Mouse (Mus musculus) left cerebral cortex, adult 2 months (tissue): ENCODE measurements around the gene Mgst2. TPM values are rescaled to one million over a fixed set of nuclear protein-coding genes. Genes with fewer than 3 reads are reported as not detected.

ENCODE experiments used
- DNase-seq, 2 experiments: peaks; one replicate each; pipeline ENCODE4 v3.0.0; 2021 to 2022; ENCODE audit warnings: low spot score in 2 of 2, mixed read lengths in 1 of 2; ENCODE audit errors: extremely low spot score in 1 of 2
- H3K27ac ChIP-seq: fragments of 200-600 bp; 2 replicates; pipeline ENCODE4 v1.8.1; 2022
- H3K4me3 ChIP-seq: fragments of 200-600 bp; 2 replicates; pipeline ENCODE4 v1.8.1; 2022
- CTCF ChIP-seq: fragments of 200-600 bp; IDR thresholded peaks from 2 replicates; pipeline ENCODE4 v1.8.1; 2022; ENCODE audit warnings: antibody characterized with exemption, mild to moderate bottlenecking, moderate library complexity
- intact Hi-C: fragments of 180-260 bp; cut with DNase I; formaldehyde crosslinking; loops from one replicate; pipeline ENCODE4 v1.15.1; 2025
- long read RNA-seq, 2 experiments: library from polyadenylated mRNA; stranded (forward); transcript quantifications; one replicate each; pipeline ENCODE4 v2.0.0; 2021; ENCODE audit warnings: borderline mapping rate in 2 of 2
- total RNA-seq, 2 experiments: library from RNA; stranded (reverse); gene quantifications; 2 replicates each; pipeline ENCODE4 v1.2.3; 2021

Mgst2 gene
- not detected for total RNA-seq
- long read RNA-seq, experiment 1 = 0 reads
- long read RNA-seq, experiment 2 = 0 reads

DNA sequence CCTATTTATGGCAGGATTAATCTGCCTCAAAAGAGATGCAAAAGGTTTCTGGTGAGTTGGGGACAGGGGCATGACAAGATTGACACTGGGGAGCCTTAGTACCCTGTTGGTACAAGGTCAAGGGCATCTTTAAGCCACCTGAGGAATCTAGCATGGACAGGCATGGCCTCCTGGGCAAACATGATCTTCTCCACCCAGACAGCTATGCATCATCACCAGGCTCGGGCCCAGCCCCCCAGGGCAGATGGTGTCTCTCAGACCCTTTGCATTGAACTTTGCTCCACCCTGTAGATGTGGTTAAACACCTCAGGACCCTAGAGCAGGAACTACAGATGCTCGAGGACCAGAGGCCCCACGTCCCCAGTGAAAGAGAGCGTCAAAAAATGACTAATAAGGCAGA, at the start of gene Mgst2:
TSS of gene Mgst2 (plus strand) at position 301 of the 400 bp plus-strand sequence.
- intact Hi-C loops = no loop called here
- H3K4me3 ChIP-seq = no peak within 1 kb of the TSS
- H3K27ac ChIP-seq = no peak within 1 kb of the TSS
- TF ChIP-seq CTCF = no peak
- DNase-seq = no peak

DNA sequence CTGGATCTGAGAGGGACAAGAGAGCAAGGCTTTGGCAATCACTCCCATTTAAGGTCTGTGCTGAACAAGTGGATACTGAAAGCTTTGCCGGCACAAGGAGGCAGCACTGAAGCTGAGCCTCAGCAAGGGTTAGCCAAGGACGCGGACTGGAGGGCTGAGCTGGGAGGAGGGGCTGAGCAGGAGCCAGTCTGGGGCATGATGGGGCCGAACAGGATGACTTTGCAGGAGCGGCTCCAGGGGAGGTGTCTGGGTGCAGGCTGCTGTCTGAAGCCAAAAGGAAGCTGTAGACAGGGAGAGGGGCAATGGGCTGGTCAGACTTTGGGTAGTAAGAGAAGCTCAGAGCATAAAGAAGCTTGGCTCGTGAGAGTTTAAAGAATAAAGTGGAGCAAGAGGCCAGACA, 48.2 kb upstream of the Mgst2 start:
- no peak overlapping the region for H3K4me3 ChIP-seq
- DNase-seq = peak in 1 of 2 experiments; percentile 14
- no peak overlapping the region for H3K27ac ChIP-seq
- intact Hi-C loops = no loop called here
- peak; percentile 29 for TF ChIP-seq CTCF

DNA sequence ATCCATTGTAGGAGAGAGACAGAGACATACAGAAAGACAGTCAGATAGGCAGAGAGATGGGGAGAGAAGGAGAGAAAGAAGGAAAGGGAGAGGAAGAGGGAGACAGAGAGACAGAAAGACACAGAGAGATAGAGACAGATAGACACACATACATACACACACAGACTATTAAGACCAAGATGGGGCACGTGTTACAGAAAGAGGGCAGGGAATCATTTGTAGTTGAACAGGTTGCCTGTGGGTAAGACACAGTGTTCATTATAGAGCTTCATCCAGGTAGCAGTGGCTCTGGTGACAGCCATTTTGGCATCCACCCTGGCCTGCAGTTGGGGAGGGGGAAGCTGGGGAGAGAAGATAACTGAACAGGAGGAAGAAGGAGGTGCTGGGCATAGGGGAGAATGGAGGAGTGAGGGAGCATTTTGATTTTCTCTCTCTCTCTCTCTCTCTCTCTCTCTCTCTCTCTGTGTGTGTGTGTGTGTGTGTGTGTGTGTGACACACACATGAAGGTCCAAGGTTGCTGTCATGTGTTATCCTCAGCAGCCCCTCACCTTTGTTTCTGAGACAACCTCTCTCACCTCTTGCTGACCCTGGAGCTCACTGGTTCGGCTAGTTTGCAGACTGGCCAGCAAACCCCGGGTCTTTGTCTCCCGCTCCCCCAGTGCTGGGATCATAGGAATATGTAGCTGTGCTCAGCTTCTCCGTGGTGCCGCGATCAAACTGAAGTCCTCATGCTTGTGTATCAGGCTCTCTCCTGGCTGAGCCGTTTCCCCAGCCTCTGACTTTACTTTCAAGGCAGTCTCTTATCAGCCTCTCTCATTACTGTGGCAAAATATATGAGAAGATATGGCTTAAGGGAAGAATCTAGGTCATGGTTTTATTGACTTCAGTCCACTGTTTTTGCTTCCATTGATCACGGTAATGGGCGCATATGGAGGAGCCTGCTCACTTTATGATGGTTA, 47.5 kb upstream of the Mgst2 start:
- H3K4me3 ChIP-seq = no peak overlapping the region
- DNase-seq = no peak
- TF ChIP-seq CTCF = no peak
- H3K27ac ChIP-seq = no peak overlapping the region
- intact Hi-C loops = no loop called here

DNA sequence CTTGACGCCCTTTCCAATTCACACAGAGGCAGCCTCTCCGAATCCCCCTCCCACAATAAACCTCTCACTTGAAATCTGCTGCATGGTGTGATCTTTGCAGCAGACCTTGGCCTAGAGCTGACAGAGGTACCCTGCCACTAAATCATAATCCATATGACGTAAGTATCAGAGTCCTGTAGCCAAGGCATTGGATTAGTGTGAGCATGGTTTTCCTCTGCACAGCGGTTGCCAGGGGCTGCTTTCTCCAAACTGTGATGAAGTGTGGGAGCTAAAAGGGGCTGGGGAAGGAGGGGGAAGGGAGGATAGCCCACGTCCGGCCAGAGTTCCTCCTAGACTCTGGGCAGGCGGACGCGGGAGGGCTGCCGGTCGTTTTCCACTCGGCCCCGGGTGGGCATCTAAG, 45.9 kb upstream of the Mgst2 start:
- Histone ChIP-seq H3K27ac (no peak overlapping the region), H3K4me3 (no peak overlapping the region)
- DNase-seq = no peak
- intact Hi-C loops = no loop called here
- TF ChIP-seq CTCF = no peak

DNA sequence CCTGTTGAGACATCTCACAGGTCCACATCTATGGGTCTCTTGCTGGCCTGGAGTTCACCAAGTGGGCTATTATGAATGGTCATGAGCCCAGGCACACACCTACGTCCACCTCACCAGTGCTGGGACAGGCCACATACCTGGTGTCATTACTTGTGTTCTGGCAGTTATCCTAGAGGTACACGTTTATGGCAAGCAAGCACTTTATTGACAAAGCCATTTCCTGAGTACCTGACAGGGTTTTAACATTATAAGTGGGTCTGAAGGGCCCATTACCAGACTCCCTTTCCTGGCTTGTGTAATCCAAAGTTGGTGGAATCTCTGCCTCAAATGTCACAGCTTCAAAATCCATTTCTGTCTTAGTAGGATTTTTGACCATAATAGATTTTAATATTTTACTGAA, 36.2 kb upstream of the Mgst2 start:
- TF ChIP-seq CTCF = no peak
- no peak overlapping the region for H3K27ac ChIP-seq
- no peak for DNase-seq
- intact Hi-C loops = no loop called here
- no peak overlapping the region for H3K4me3 ChIP-seq

DNA sequence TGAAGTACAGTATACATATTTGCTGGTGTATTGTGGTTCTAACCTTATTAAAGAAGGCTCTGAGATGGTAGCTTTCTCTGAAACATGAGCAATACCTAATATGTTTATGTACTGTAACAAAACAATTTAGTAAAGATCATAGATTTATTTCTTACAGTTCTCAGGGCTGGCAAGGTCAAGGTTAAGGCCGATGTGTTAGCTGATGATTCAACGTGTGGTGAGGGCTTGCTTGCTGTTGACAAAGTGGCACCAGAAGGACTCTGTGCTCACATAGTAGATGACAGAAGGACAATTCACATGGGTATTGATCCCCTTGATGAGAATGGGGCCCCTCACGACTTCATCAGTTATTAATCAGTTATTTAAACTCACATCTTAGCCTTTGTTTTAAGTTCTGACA, 32.4 kb upstream of the Mgst2 start:
- Histone ChIP-seq H3K27ac (no peak overlapping the region), H3K4me3 (no peak overlapping the region)
- no peak for TF ChIP-seq CTCF
- no peak for DNase-seq
- intact Hi-C loops = no loop called here

DNA sequence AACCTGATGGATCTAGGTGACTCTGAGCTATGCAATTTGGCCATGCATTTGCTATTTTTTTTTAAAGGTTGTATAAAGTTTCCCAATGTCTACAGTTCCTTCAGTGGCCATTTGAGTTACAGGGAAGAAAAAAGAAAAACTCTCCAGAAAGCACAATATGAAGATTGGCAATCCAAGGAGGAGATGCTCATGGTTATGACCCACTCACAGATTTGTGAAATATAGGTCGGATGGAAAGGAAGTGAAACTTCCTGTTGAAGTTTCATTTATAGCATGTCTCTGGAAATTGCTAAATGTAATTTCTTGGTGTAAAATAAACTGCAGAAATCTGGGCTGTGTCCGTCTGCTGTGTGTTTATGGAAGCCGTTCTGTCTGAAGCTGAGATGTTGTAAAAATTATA, 31.2 kb upstream of the Mgst2 start:
- intact Hi-C loops = no loop called here
- no peak for DNase-seq
- no peak overlapping the region for H3K27ac ChIP-seq
- H3K4me3 ChIP-seq = no peak overlapping the region
- no peak for TF ChIP-seq CTCF

GRCm38 (mm10) chr3:51630746-51631145, 29.4 kb upstream of the Mgst2 start:
- no peak for DNase-seq
- no peak for TF ChIP-seq CTCF
- intact Hi-C loops = no loop called here
- Histone ChIP-seq H3K27ac (no peak overlapping the region), H3K4me3 (no peak overlapping the region)

GRCm38 (mm10) chr3:51631971-51632370, 28.2 kb upstream of the Mgst2 start:
- intact Hi-C loops = no loop called here
- no peak overlapping the region for H3K27ac ChIP-seq
- no peak overlapping the region for H3K4me3 ChIP-seq
- TF ChIP-seq CTCF = no peak
- no peak for DNase-seq

- Histone ChIP-seq H3K4me3 (no peak overlapping the region), H3K27ac (no peak overlapping the region)
- intact Hi-C loops = no loop called here
- TF ChIP-seq CTCF = no peak
- DNase-seq = no peak
Measured at GRCm38 (mm10) chr3:51634451-51634850, 25.7 kb upstream of the Mgst2 start.

DNA sequence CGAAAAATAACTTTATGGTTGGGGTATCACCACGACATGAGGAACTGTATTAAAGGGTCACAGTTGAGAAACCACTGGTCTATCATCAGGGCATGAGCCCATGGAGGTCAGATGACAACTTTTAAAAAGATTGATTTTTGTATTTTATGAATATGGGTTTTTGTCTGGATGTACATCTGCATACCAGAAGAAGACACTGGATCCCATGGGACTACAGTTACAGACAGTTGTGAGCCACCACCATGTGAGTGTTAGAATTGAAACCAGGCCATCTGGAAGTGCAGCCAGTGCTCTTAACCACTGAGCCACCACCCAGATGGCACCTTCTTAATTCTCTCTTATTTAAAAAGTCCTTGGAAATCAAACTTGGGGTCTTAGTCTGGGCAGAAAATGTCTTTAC, 24.2 kb upstream of the Mgst2 start:
- Histone ChIP-seq H3K27ac (no peak overlapping the region), H3K4me3 (no peak overlapping the region)
- no peak for TF ChIP-seq CTCF
- no peak for DNase-seq
- intact Hi-C loops = no loop called here

GRCm38 (mm10) chr3:51636700-51637099, 23.5 kb upstream of the Mgst2 start:
- no peak for TF ChIP-seq CTCF
- H3K4me3 ChIP-seq = 0 out of 2 replicates have a peak overlapping the region, but pooled peaks have one; percentile 3
- intact Hi-C loops = no loop called here
- DNase-seq = no peak
- no peak overlapping the region for H3K27ac ChIP-seq

GRCm38 (mm10) chr3:51637326-51637725, 22.8 kb upstream of the Mgst2 start:
- no peak for TF ChIP-seq CTCF
- intact Hi-C loops = no loop called here

More at GRCm38 (mm10) chr3:51637326-51637725, 22.8 kb upstream of the Mgst2 start:
- Histone ChIP-seq H3K27ac (no peak overlapping the region), H3K4me3 (no peak overlapping the region)
- DNase-seq = no peak
